15 mouse cellular contexts compared by ENCODE assay signal in genomic region chr4:86170763-86171162, GRCm38 (mm10).
DNase-seq lines count a peak whose midpoint lies in the region; ATAC-seq lines count a peak whose summit lies in the region.
"Had no signal": no experiment of that assay in that cellular context is flagged by ENCODE, and none has a peak within 500 bp of the region (broad histone marks: within the 10 kb centered on the region; RNA-seq: fewer than 3 reads in every experiment).

No protein-coding gene starts in this region.

- H3K9me3 ChIP-seq in midbrain, embryonic 11.5 days (ENCODE audit: control insufficient read depth, low read length), result no peaks in the 10 kb centered on the region; the same call in 1 of the 2 replicates
- H3K9me3 ChIP-seq in midbrain, embryonic 15.5 days, result no peaks in the 10 kb centered on the region
- H3K9me3 ChIP-seq in forebrain, embryonic 13.5 days (replicated peaks), result no peaks in the 10 kb centered on the region
- 0 out of 2 replicates have a peak, but pooled peaks cover 3% of the 10 kb centered on the region for H3K9me3 ChIP-seq in hindbrain, embryonic 12.5 days (replicated peaks)
- no peaks in the 10 kb centered on the region for H3K9me3 ChIP-seq in neural tube, embryonic 14.5 days (ENCODE audit: control insufficient read depth, low read length)
- H3K9me3 ChIP-seq: G1E; heart, embryonic 10.5 days; stomach, embryonic 15.5 days had no signal

- DNase-seq in midbrain, embryonic 11.5 days (ENCODE audit: low spot score, missing footprints), result no peak
- no peak for DNase-seq in testis, postnatal 10 days (ENCODE audit: low spot score)
- no peak for DNase-seq in lung, postnatal 25 days (ENCODE audit: low spot score)
- DNase-seq: cerebellum, adult 9-11 months; gastrocnemius, postnatal 36 days; lung, embryonic 14.5 days had no signal

- no peaks in the 10 kb centered on the region for H3K4me1 ChIP-seq in midbrain, embryonic 11.5 days (ENCODE audit: control insufficient read depth, insufficient read depth, low read length)
- no peaks in the 10 kb centered on the region; the same call in 1 of the 2 replicates for H3K4me1 ChIP-seq in midbrain, embryonic 15.5 days
- peaks cover 5% of the 10 kb centered on the region; the same call in 1 of the 2 replicates for H3K4me1 ChIP-seq in forebrain, embryonic 13.5 days
- H3K4me1 ChIP-seq in hindbrain, embryonic 12.5 days, result peaks cover 7% of the 10 kb centered on the region; the same call in 1 of the 2 replicates
- no peaks in the 10 kb centered on the region for H3K4me1 ChIP-seq in neural tube, embryonic 14.5 days (ENCODE audit: control insufficient read depth, insufficient read depth, low read length)
- H3K4me1 ChIP-seq: heart, embryonic 10.5 days; stomach, embryonic 15.5 days had no signal

- no peak overlapping the region for H3K4me2 ChIP-seq in midbrain, embryonic 11.5 days
- no peak overlapping the region for H3K4me2 ChIP-seq in midbrain, embryonic 15.5 days
- H3K4me2 ChIP-seq in forebrain, embryonic 13.5 days, result peak overlapping the region; percentile 10; the same call in 1 of the 2 replicates
- no peak overlapping the region for H3K4me2 ChIP-seq in hindbrain, embryonic 12.5 days (replicated peaks)
- H3K4me2 ChIP-seq in neural tube, embryonic 14.5 days (ENCODE audit: low read depth, low read length), result no peak overlapping the region
- H3K4me2 ChIP-seq: liver, embryonic 11.5 days; lung, embryonic 14.5 days; stomach, embryonic 15.5 days had no signal

- no peaks in the 10 kb centered on the region for H3K36me3 ChIP-seq in midbrain, embryonic 11.5 days (ENCODE audit: control insufficient read depth, insufficient read depth, low read length)
- no peaks in the 10 kb centered on the region for H3K36me3 ChIP-seq in midbrain, embryonic 15.5 days (replicated peaks)
- no peaks in the 10 kb centered on the region for H3K36me3 ChIP-seq in forebrain, embryonic 13.5 days (ENCODE audit: poor library complexity, severe bottlenecking)
- H3K36me3 ChIP-seq in hindbrain, embryonic 12.5 days, result no peaks in the 10 kb centered on the region
- no peaks in the 10 kb centered on the region for H3K36me3 ChIP-seq in neural tube, embryonic 14.5 days (ENCODE audit: control insufficient read depth, insufficient read depth, low read length)
- H3K36me3 ChIP-seq: G1E; heart, embryonic 10.5 days; stomach, embryonic 15.5 days had no signal

- H3K4me3 ChIP-seq in midbrain, embryonic 11.5 days (ENCODE audit: low read depth, low read length), result no peak overlapping the region
- H3K4me3 ChIP-seq in midbrain, embryonic 15.5 days, result no peak overlapping the region
- no peak overlapping the region for H3K4me3 ChIP-seq in forebrain, embryonic 13.5 days
- no peak overlapping the region for H3K4me3 ChIP-seq in hindbrain, embryonic 12.5 days
- H3K4me3 ChIP-seq in neural tube, embryonic 14.5 days (ENCODE audit: low read depth, low read length), result no peak overlapping the region
- H3K4me3 ChIP-seq: heart, embryonic 10.5 days; stomach, embryonic 15.5 days had no signal

- H3K27ac ChIP-seq in midbrain, embryonic 11.5 days (ENCODE audit: low read depth, low read length), result no peak overlapping the region
- H3K27ac ChIP-seq in midbrain, embryonic 15.5 days, result no peak overlapping the region
- no peak overlapping the region for H3K27ac ChIP-seq in forebrain, embryonic 13.5 days
- H3K27ac ChIP-seq in hindbrain, embryonic 12.5 days, result no peak overlapping the region
- no peak overlapping the region for H3K27ac ChIP-seq in neural tube, embryonic 14.5 days (ENCODE audit: low read depth, low read length)
- H3K27ac ChIP-seq: heart, embryonic 10.5 days; macrophage; stomach, embryonic 15.5 days had no signal

- no peaks in the 10 kb centered on the region for H3K27me3 ChIP-seq in midbrain, embryonic 11.5 days (ENCODE audit: control insufficient read depth, insufficient read depth, low read length)
- no peaks in the 10 kb centered on the region for H3K27me3 ChIP-seq in midbrain, embryonic 15.5 days (replicated peaks)
- no peaks in the 10 kb centered on the region for H3K27me3 ChIP-seq in forebrain, embryonic 13.5 days
- no peaks in the 10 kb centered on the region for H3K27me3 ChIP-seq in hindbrain, embryonic 12.5 days
- no peaks in the 10 kb centered on the region for H3K27me3 ChIP-seq in neural tube, embryonic 14.5 days (ENCODE audit: control insufficient read depth, insufficient read depth, low read length)
- H3K27me3 ChIP-seq: stomach, embryonic 15.5 days had no signal

- 77% methylated on average over 10 of the region's 10 CpGs for WGBS in midbrain, embryonic 11.5 days
- WGBS in midbrain, embryonic 15.5 days, result 61% methylated on average over 10 of the region's 10 CpGs
- 39% methylated on average over 10 of the region's 10 CpGs for WGBS in forebrain, embryonic 13.5 days
- 46% methylated on average over 10 of the region's 10 CpGs for WGBS in hindbrain, embryonic 12.5 days
- 28% methylated on average over 10 of the region's 10 CpGs for WGBS in neural tube, embryonic 14.5 days

- ATAC-seq in midbrain, embryonic 11.5 days (ENCODE audit: low FRiP score), result 0 out of 2 replicates have a peak, but pooled peaks have one; percentile 38
- ATAC-seq in midbrain, embryonic 15.5 days (replicated peaks), result no peak
- ATAC-seq in forebrain, embryonic 13.5 days, result peak; percentile 48; the same call in 1 of the 2 replicates
- peak; percentile 69 for ATAC-seq in hindbrain, embryonic 12.5 days (ENCODE audit: low FRiP score)
- ATAC-seq in neural tube, embryonic 14.5 days (ENCODE audit: low read depth), result peak; percentile 54; the same call in 1 of the 2 replicates

- H3K9ac ChIP-seq in midbrain, embryonic 11.5 days (ENCODE audit: low read length), result no peak overlapping the region
- H3K9ac ChIP-seq in midbrain, embryonic 15.5 days, result no peak overlapping the region
- H3K9ac ChIP-seq in forebrain, embryonic 13.5 days, result no peak overlapping the region
- no peak overlapping the region for H3K9ac ChIP-seq in hindbrain, embryonic 12.5 days
- no peak overlapping the region for H3K9ac ChIP-seq in neural tube, embryonic 14.5 days (replicated peaks; ENCODE audit: low read depth, low read length)
- H3K9ac ChIP-seq: lung, embryonic 14.5 days; stomach, embryonic 15.5 days had no signal
